Mouse (Mus musculus): ENCODE data around the gene Mamdc4.

Mamdc4 gene

DNA sequence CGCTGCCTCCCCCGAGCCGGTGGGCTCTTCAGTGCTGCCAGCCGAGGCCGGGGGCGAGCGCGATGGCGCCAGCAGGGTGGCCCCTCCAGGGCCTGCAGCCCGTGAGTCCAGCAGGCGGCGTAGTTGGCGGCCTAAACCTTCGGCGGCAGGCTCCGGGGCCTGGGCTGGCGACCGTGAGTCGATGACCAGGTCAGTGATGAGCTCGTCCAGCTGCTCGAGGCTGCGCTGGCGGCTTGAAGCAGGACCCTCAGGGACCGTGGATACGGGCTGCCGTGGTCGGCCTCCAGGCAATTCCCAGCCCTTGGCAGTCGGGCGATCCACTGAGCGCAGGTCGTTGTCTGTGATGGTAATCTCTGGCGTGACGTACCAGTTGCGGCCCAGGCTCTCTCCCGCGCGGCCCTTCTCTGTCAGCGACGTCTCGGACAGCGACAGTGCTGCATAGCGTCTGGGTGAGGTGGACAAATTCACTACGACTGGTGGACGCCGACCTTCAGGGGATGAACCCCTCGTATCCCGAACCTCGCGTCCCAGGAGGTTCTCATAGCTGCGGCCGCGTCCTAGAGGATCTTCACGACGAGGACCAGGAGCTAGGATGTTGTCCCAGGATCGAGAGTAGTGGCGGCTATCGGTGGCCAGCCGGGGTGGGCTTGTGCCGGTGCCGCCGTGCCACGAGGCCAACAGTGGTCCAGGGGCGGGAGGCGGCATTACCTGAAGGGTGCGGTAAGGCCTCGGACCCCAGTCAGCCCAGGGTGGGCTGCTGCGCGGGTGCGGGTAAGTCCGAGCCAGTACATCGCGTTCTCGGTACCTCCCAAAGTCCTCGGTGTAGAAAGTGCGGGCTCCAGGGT lies 3.5 kb upstream of the Mamdc4 start:
- H3K27me3 ChIP-seq (ENCODE audit: control insufficient read depth, insufficient read depth, low read length, poor library complexity, severe bottlenecking): no peaks in the 10 kb centered on the region
- peak; percentile 35 for DNase-seq (ENCODE audit: low read depth, low spot score)

DNA sequence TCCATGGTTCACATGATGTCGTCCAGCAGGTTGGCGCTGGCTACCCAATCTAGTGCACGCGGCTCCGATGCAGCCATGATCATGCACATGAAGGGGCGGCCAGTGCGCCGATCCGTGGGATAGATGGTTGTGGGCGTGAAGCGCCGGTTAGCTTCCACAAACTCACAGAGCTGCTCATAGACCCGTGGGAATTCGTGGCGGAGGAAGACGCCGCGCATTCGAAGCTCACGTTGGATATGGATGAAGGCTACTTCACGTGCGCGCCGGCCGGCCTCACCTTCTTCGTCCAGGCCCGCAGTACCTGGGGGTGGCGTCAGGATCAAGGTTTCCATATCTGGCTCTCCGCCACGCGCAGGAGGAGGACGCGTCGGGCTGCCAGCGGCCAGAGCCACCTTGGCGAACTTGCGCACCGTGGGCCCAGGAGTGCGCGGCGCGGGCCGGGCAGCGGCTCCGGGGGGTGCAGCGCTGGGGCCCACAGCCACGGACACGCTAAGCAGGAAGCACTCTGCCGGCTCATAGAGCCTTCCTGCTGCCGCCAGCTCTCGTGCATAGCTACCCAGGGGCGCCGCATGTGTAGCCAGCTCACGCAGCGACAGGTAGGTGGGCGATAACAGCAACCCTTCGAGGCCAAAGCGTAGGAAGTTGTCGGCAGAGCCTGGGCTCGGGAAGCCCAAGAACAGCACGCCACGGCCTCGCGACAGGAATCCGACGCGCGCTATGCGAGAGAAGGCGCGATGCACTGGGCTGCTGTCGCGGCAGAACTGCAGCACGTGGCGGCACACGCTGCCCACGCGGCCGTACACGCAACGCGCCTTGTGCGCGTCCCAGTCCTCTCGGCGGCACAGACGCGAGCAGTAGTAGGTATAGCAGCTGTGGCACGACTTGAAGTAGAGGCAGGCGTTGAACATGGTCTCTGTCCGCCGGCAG lies 2.6 kb upstream of the Mamdc4 start:
- peak; percentile 46 for DNase-seq (ENCODE audit: low read depth, low spot score)
- Histone ChIP-seq H3K36me3 (ENCODE audit: control insufficient read depth, insufficient read depth, low read length, poor library complexity, severe bottlenecking) (no peaks in the 10 kb centered on the region), H3K27me3 (ENCODE audit: control insufficient read depth, insufficient read depth, low read length, poor library complexity, severe bottlenecking) (no peaks in the 10 kb centered on the region)

More for the DNA sequence above, 3.5 kb upstream of the Mamdc4 start:
- H3K36me3 ChIP-seq (ENCODE audit: control insufficient read depth, insufficient read depth, low read length, poor library complexity, severe bottlenecking): no peaks in the 10 kb centered on the region; the same call in 1 of the 2 replicates

DNA sequence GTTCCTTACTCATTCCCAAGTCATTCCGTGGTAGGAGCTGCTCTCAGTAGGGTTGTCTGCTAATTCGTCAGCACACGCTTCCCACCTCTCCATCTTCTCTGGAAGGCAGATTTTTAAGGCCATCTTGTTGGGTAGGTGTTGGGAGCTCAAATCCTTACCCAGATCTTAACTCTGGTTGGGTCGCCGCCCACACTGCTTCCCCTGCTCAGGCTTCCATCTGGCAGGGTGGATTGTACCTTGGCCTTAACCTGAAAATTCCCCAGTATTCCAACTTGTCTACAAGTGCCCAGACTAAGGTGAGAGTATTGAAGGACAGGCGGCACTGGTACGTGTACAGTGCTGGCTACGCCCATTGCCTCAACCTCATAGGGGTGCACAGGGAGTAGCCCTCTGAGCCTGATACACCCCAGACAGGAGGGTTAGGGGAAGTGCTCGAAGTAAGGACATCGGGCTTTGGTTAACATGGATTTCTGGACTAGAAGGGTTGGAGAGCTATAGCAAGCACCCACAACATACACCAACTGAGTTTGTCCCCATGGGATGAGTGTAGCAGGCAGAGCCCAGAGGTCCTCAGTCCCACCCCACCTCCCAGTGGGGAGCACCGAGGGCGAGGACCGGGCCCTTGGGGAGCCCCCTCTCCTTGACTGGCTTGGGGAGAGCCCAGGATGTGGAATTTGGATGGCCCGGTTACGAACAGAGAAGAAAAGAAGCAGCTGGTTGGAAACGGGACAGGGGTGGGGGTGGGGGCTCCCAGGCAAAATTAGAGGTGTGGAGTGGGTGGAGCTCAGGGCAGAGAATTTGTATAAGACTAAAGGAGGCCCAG lies 1.6 kb upstream of the Mamdc4 start:
- Histone ChIP-seq H3K36me3 (ENCODE audit: control insufficient read depth, insufficient read depth, low read length, poor library complexity, severe bottlenecking) (no peaks in the 10 kb centered on the region), H3K27me3 (ENCODE audit: control insufficient read depth, insufficient read depth, low read length, poor library complexity, severe bottlenecking) (no peaks in the 10 kb centered on the region)
- DNase-seq (ENCODE audit: low read depth, low spot score): no peak

DNA sequence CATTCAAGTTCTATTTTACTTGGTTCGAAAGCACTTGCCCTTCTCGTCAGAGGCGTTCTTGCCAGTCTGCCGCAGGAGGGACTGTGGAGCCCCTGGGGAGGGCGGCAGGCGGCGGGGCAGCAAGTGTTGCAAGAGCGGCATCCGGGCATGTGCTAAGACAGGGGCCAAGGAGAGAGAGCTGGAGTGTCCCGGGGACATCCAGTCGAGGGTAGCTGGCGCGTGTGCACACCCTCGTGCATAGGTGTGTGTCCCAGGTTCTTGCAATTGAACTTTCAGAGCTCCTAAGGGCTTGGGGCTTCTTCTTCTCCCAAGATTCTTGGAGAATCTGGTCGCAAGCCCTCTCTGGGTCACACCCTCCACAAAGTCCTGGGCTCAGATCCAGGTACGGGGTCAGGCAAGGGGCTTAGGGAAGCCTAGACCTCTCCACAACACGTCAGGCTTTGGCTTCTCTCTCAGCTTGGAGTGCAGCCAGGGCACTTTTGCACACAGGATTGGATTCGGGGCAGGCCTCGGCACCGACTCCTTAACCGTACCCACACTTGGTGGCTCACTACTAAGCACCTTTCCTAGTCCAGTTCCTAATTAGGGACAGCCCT lies 885 bp upstream of the Mamdc4 start:
- Histone ChIP-seq H3K27me3 (ENCODE audit: control insufficient read depth, insufficient read depth, low read length, poor library complexity, severe bottlenecking) (no peaks in the 10 kb centered on the region), H3K36me3 (ENCODE audit: control insufficient read depth, insufficient read depth, low read length, poor library complexity, severe bottlenecking) (no peaks in the 10 kb centered on the region)
- peak; percentile 46 for DNase-seq (ENCODE audit: low read depth, low spot score)

DNA sequence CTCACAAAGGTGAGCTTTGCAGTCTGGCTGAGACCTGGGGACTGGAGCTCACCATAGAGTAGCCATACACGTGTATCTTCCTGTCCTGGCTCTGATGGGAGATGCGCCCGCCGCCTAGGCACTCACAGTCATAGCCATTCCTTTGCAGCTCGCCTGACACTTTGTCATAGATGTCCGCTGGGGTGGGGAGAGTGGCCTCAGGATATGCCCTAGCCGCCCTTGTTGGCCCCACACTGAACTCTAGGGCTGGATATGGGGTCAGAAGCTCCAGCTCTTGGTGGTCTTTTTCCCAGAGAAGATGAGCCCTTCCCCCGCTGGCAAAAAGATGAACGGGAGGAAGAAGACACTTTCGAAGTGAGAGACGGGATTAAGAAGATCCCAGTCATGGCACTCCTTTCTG lies 509 bp downstream of the Mamdc4 start:
- no peak for DNase-seq (ENCODE audit: low read depth, low spot score)
- no peaks in the 10 kb centered on the region for H3K27me3 ChIP-seq (ENCODE audit: control insufficient read depth, insufficient read depth, low read length, poor library complexity, severe bottlenecking)
- H3K36me3 ChIP-seq (ENCODE audit: control insufficient read depth, insufficient read depth, low read length, poor library complexity, severe bottlenecking): no peaks in the 10 kb centered on the region

- no peaks in the 10 kb centered on the region for H3K36me3 ChIP-seq (ENCODE audit: control insufficient read depth, insufficient read depth, low read length, poor library complexity, severe bottlenecking)
- H3K27me3 ChIP-seq (ENCODE audit: control insufficient read depth, insufficient read depth, low read length, poor library complexity, severe bottlenecking): no peaks in the 10 kb centered on the region
- no peak for DNase-seq (ENCODE audit: low read depth, low spot score)
These were observed 1.6 kb downstream of the Mamdc4 start for GRCm38 (mm10) chr2:25573068-25573467.

GRCm38 (mm10) chr2:25571221-25571620 lies 3.4 kb downstream of the Mamdc4 start:
- DNase-seq (ENCODE audit: low read depth, low spot score): no peak
- H3K36me3 ChIP-seq (ENCODE audit: control insufficient read depth, insufficient read depth, low read length, poor library complexity, severe bottlenecking): no peaks in the 10 kb centered on the region
- H3K27me3 ChIP-seq (ENCODE audit: control insufficient read depth, insufficient read depth, low read length, poor library complexity, severe bottlenecking): no peaks in the 10 kb centered on the region

GRCm38 (mm10) chr2:25569323-25569722 lies 5.3 kb downstream of the Mamdc4 start:
- Histone ChIP-seq H3K27me3 (ENCODE audit: control insufficient read depth, insufficient read depth, low read length, poor library complexity, severe bottlenecking) (no peaks in the 10 kb centered on the region), H3K36me3 (ENCODE audit: control insufficient read depth, insufficient read depth, low read length, poor library complexity, severe bottlenecking) (no peaks in the 10 kb centered on the region)
- DNase-seq (ENCODE audit: low read depth, low spot score): no peak

GRCm38 (mm10) chr2:25568473-25569019 lies 6.1 kb downstream of the Mamdc4 start:
- DNase-seq (ENCODE audit: low read depth, low spot score): no peak

DNA sequence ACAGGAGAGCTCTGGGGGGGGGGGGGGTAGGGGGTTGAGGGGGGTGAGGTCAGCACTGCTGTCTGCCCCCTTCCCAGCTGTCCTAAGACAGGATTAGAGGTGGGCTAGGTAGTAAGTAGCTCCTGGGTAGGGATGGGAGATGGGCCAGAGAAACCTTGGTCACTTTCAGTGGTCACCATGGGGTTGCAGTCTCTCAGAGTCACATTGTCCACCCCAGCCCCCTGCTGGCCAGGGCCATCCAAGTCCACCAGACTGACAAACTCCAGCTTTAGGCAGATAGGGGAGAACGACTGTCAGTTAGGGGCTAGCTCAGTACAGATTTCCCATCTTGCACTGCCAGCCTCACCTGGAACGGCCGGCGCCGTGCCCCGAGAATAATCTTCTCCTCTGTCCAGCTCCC lies 8.1 kb downstream of the Mamdc4 start:
- Histone ChIP-seq H3K36me3 (ENCODE audit: control insufficient read depth, insufficient read depth, low read length, poor library complexity, severe bottlenecking) (no peaks in the 10 kb centered on the region; the same call in 1 of the 2 replicates), H3K27me3 (ENCODE audit: control insufficient read depth, insufficient read depth, low read length, poor library complexity, severe bottlenecking) (no peaks in the 10 kb centered on the region)
- no peak for DNase-seq (ENCODE audit: low read depth, low spot score)

More at GRCm38 (mm10) chr2:25568473-25569019, 6.1 kb downstream of the Mamdc4 start:
- Histone ChIP-seq H3K36me3 (ENCODE audit: control insufficient read depth, insufficient read depth, low read length, poor library complexity, severe bottlenecking) (no peaks in the 10 kb centered on the region), H3K27me3 (ENCODE audit: control insufficient read depth, insufficient read depth, low read length, poor library complexity, severe bottlenecking) (no peaks in the 10 kb centered on the region)

GRCm38 (mm10) chr2:25565741-25566140 lies 8.9 kb downstream of the Mamdc4 start:
- Histone ChIP-seq H3K36me3 (ENCODE audit: control insufficient read depth, insufficient read depth, low read length, poor library complexity, severe bottlenecking) (no peaks in the 10 kb centered on the region; the same call in 1 of the 2 replicates), H3K27me3 (ENCODE audit: control insufficient read depth, insufficient read depth, low read length, poor library complexity, severe bottlenecking) (no peaks in the 10 kb centered on the region)
- no peak for DNase-seq (ENCODE audit: low read depth, low spot score)

DNA sequence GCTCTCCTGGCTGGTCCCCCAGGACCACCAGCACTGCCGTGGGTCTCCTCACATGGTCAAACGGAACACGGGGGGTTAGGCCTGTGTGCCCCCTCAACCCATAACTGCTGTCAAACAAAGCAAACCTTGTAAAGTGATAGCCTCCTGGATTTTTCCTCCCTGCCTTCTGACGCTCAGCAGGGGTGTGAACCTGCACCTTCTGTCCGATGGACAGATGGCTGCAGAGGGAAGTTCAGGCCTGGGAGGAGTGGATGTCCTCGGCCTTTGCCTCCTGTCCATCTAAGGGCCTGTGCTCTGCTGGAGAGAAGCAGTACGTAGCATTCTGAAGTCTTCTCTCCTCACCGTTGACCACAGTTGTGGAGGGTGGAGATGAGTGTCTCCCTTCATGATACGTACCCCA lies 12.7 kb downstream of the Mamdc4 start:
- Histone ChIP-seq H3K27me3 (ENCODE audit: control insufficient read depth, insufficient read depth, low read length, poor library complexity, severe bottlenecking) (no peaks in the 10 kb centered on the region), H3K36me3 (ENCODE audit: control insufficient read depth, insufficient read depth, low read length, poor library complexity, severe bottlenecking) (peaks cover 1% of the 10 kb centered on the region; the same call in 1 of the 2 replicates)
- DNase-seq (ENCODE audit: low read depth, low spot score): no peak

DNA sequence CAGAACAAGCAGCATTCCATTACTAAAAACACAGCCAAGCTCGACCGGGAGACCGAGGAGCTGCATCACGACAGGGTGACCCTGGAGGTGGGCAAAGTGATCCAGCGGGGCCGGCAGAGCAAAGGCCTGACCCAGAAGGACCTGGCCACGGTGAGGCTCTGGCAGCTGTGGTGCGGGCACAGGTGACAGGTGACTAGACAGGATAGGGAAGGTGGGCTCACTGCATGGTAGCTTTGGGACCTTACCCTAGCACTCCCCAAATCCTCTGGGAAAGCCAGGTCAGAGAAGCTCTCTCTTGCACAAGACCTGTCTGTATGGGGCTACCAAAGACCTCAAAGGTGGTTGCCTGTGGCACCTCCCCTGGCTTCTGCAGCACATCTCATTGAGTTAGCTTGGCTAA lies 14.1 kb downstream of the Mamdc4 start:
- no peak for DNase-seq (ENCODE audit: low read depth, low spot score)
- no peaks in the 10 kb centered on the region for H3K27me3 ChIP-seq (ENCODE audit: control insufficient read depth, insufficient read depth, low read length, poor library complexity, severe bottlenecking)
- H3K36me3 ChIP-seq (ENCODE audit: control insufficient read depth, insufficient read depth, low read length, poor library complexity, severe bottlenecking): peaks cover 1% of the 10 kb centered on the region; the same call in 1 of the 2 replicates

- DNase-seq (ENCODE audit: low read depth, low spot score): no peak
- no peaks in the 10 kb centered on the region for H3K27me3 ChIP-seq (ENCODE audit: control insufficient read depth, insufficient read depth, low read length, poor library complexity, severe bottlenecking)
- peaks cover 1% of the 10 kb centered on the region; the same call in 1 of the 2 replicates for H3K36me3 ChIP-seq (ENCODE audit: control insufficient read depth, insufficient read depth, low read length, poor library complexity, severe bottlenecking)
These were observed 15.9 kb downstream of the Mamdc4 start for GRCm38 (mm10) chr2:25558774-25559173.

Data from splenic B cell, adult 2 months (primary cell).